ENCODE assay signal across 12 mouse cellular contexts in the genomic region with DNA sequence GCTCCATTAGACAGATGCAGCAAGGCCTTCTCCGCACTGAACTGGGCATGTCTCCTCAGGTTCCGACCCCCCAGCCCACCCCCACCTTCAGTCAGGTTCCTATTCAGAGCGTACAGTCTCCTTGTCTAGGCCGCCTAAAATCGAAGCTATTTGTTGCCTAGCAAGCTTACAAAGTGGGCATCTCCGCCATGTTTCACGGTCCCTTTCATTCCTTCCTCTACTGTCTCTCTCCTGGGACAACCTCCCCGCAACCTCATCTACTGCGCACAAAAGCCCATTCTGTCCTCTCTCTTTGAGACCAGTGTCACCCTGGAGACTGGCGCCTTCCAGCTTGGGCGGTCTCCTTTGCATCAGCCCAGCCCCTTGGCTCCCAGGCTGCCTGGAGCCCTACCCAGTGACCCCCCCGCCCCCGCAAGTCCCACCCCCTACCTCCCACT.
A peak's percentile ranks its signal among the peaks of the same experiment; 100 is the strongest.
DNase-seq lines count a peak whose midpoint lies in the region; ATAC-seq and TF ChIP-seq lines count a peak whose summit lies in the region.
"Had no signal": no experiment of that assay in that cellular context is flagged by ENCODE, and none has a peak within 500 bp of the region (broad histone marks: within the 10 kb centered on the region; RNA-seq: fewer than 3 reads in every experiment).

No protein-coding gene starts in this region.

- TF ChIP-seq EP300 in heart, adult 2 months (IDR thresholded peaks at IDR 0.05; ENCODE audit: insufficient read depth, low read depth, low read length), result no peak

- 14% methylated on average over 13 of the region's 13 CpGs for WGBS in forebrain, embryonic 16.5 days
- 15% methylated on average over 13 of the region's 13 CpGs for WGBS in midbrain, embryonic 14.5 days
- 82% methylated on average over 13 of the region's 13 CpGs for WGBS in heart, adult 2 months

- 0 out of 2 replicates have a peak overlapping the region, but pooled peaks have one; percentile 11 for H3K9ac ChIP-seq in forebrain, embryonic 16.5 days (replicated peaks; ENCODE audit: low read depth, low read length)
- H3K9ac ChIP-seq in midbrain, embryonic 14.5 days (replicated peaks; ENCODE audit: low read length), result no peak overlapping the region; the same call in 1 of the 2 replicates
- no peak overlapping the region for H3K9ac ChIP-seq in heart, adult 2 months (ENCODE audit: low read depth, low read length)
- H3K9ac ChIP-seq: embryonic facial prominence, embryonic 15.5 days; limb, embryonic 15.5 days had no signal

- peak overlapping the region; percentile 23; the same call in 1 of the 2 replicates for H3K4me3 ChIP-seq in testis, adult 2 months (ENCODE audit: control insufficient read depth, low read depth, low read length)
- H3K4me3 ChIP-seq in forebrain, embryonic 16.5 days (replicated peaks; ENCODE audit: low read length), result no peak overlapping the region
- H3K4me3 ChIP-seq in midbrain, embryonic 14.5 days (replicated peaks; ENCODE audit: low read depth, low read length), result no peak overlapping the region
- H3K4me3 ChIP-seq in heart, adult 2 months, result no peak overlapping the region
- H3K4me3 ChIP-seq: embryonic facial prominence, embryonic 15.5 days; limb, embryonic 15.5 days had no signal

- no peaks in the 10 kb centered on the region for H3K27me3 ChIP-seq in testis, adult 2 months (ENCODE audit: control insufficient read depth, insufficient read depth, low read length)
- no peaks in the 10 kb centered on the region for H3K27me3 ChIP-seq in forebrain, embryonic 16.5 days (replicated peaks; ENCODE audit: control insufficient read depth, insufficient read depth, low read length)
- no peaks in the 10 kb centered on the region for H3K27me3 ChIP-seq in midbrain, embryonic 14.5 days (ENCODE audit: control insufficient read depth, insufficient read depth, low read length)
- H3K27me3 ChIP-seq in heart, adult 2 months (ENCODE audit: control insufficient read depth, insufficient read depth, low read length), result no peaks in the 10 kb centered on the region
- H3K27me3 ChIP-seq: embryonic facial prominence, embryonic 15.5 days; limb, embryonic 15.5 days had no signal

- H3K9me3 ChIP-seq in forebrain, embryonic 16.5 days (ENCODE audit: control insufficient read depth, low read length), result no peaks in the 10 kb centered on the region
- H3K9me3 ChIP-seq in midbrain, embryonic 14.5 days (ENCODE audit: control insufficient read depth, low read length), result no peaks in the 10 kb centered on the region
- H3K9me3 ChIP-seq: embryonic facial prominence, embryonic 15.5 days; G1E; limb, embryonic 15.5 days had no signal

- no peak for DNase-seq in testis, postnatal 10 days (ENCODE audit: low spot score)
- DNase-seq in midbrain, embryonic 14.5 days, result peak; percentile 80
- DNase-seq in spleen, postnatal 4 days (ENCODE audit: low spot score in 2 of 2), result no peak
- no peak for DNase-seq in cerebellum, adult 11 months
- DNase-seq in heart, adult 2 months, result no peak
- DNase-seq: adrenal gland, postnatal 25 days; kidney, adult 2 months had no signal

- no peak overlapping the region for H3K27ac ChIP-seq in testis, adult 2 months (ENCODE audit: control insufficient read depth, insufficient read depth, low read depth, low read length)
- peak overlapping the region; percentile 73 for H3K27ac ChIP-seq in forebrain, embryonic 16.5 days (ENCODE audit: low read length)
- peak overlapping the region; percentile 82 for H3K27ac ChIP-seq in midbrain, embryonic 14.5 days (replicated peaks; ENCODE audit: low read depth, low read length)
- no peak overlapping the region for H3K27ac ChIP-seq in heart, adult 2 months
- H3K27ac ChIP-seq: embryonic facial prominence, embryonic 15.5 days; limb, embryonic 15.5 days had no signal

- intact Hi-C loops in heart, adult 2 months (cut with DNase I), result no loop called here

- H3K36me3 ChIP-seq in testis, adult 2 months (ENCODE audit: control insufficient read depth, insufficient read depth, low read length), result no peaks in the 10 kb centered on the region
- no peaks in the 10 kb centered on the region for H3K36me3 ChIP-seq in forebrain, embryonic 16.5 days (ENCODE audit: control insufficient read depth, insufficient read depth)
- no peaks in the 10 kb centered on the region for H3K36me3 ChIP-seq in midbrain, embryonic 14.5 days (ENCODE audit: control insufficient read depth, insufficient read depth, low read length)
- H3K36me3 ChIP-seq in heart, adult 2 months (ENCODE audit: control insufficient read depth, insufficient read depth, low read length), result no peaks in the 10 kb centered on the region
- H3K36me3 ChIP-seq: embryonic facial prominence, embryonic 15.5 days; G1E; limb, embryonic 15.5 days had no signal

- peak; percentile 69 for ATAC-seq in forebrain, embryonic 16.5 days
- peak; percentile 77 for ATAC-seq in midbrain, embryonic 14.5 days (ENCODE audit: low FRiP score, low TSS enrichment)

- H3K4me2 ChIP-seq in forebrain, embryonic 16.5 days (ENCODE audit: low read length), result no peak overlapping the region
- no peak overlapping the region for H3K4me2 ChIP-seq in midbrain, embryonic 14.5 days (ENCODE audit: low read length)
- H3K4me2 ChIP-seq: embryonic facial prominence, embryonic 15.5 days; limb, embryonic 15.5 days had no signal

- TF ChIP-seq POLR2A in testis, adult 2 months (IDR thresholded peaks at IDR 0.05; ENCODE audit: control insufficient read depth, low read depth, low read length), result no peak
- TF ChIP-seq POLR2A in heart, adult 2 months (IDR thresholded peaks at IDR 0.05; ENCODE audit: insufficient read depth, low read depth, low read length), result no peak

- H3K79me2 ChIP-seq in heart, adult 2 months (replicated peaks; ENCODE audit: control insufficient read depth, insufficient read depth, low read length), result no peaks in the 10 kb centered on the region

- no peaks in the 10 kb centered on the region; the same call in 1 of the 2 replicates for H3K4me1 ChIP-seq in testis, adult 2 months (ENCODE audit: control insufficient read depth, insufficient read depth, low read length)
- H3K4me1 ChIP-seq in forebrain, embryonic 16.5 days (replicated peaks; ENCODE audit: control insufficient read depth, insufficient read depth, low read length), result peaks cover 18% of the 10 kb centered on the region
- 0 out of 2 replicates have a peak, but pooled peaks cover 16% of the 10 kb centered on the region for H3K4me1 ChIP-seq in midbrain, embryonic 14.5 days (ENCODE audit: control insufficient read depth, insufficient read depth, low read length)
- H3K4me1 ChIP-seq in heart, adult 2 months (ENCODE audit: control insufficient read depth, insufficient read depth, low read length), result no peaks in the 10 kb centered on the region
- H3K4me1 ChIP-seq: embryonic facial prominence, embryonic 15.5 days had no signal

- no peak for TF ChIP-seq CTCF in testis, adult 2 months (IDR thresholded peaks at IDR 0.05; ENCODE audit: control insufficient read depth, insufficient read depth, insufficient replicate concordance, low read depth, low read length)
- TF ChIP-seq CTCF in heart, adult 2 months (IDR thresholded peaks at IDR 0.05), result no peak

Comparison
In these comparisons a context has a peak if more than half of its experiments do, and no peak if none do; other contexts are left out.
1. H3K27ac ChIP-seq: peak in forebrain, embryonic 16.5 days (single experiment) and midbrain, embryonic 14.5 days (single experiment); none in testis, adult 2 months (single experiment) and heart, adult 2 months (single experiment).